ENCODE assay signal across 28 mouse cellular contexts in the genomic region with DNA sequence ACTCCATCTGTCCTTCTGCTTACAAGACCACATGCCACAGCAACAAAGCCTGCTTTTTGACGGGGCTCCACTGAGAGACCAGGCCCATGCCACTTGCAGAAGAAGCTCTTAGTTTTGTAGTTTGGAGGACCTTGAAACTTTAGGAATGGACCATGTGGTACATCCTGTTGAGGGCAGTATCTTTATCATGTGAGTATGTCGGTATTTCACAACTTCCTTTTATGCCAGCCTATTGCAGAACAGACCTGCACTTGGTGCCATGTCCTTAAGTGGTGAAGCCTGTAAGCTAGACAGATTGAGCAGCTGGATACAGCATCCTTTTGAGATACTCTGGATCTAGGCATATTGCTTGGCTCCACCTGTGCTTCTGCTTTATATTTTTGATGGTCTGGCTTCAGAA. TPM values are rescaled to one million over a fixed set of nuclear protein-coding genes. Genes with fewer than 3 reads are reported as not detected.
A peak's percentile ranks its signal among the peaks of the same experiment; 100 is the strongest.
DNase-seq lines count a peak whose midpoint lies in the region; ATAC-seq and TF ChIP-seq lines count a peak whose summit lies in the region.
"Had no signal": no experiment of that assay in that cellular context is flagged by ENCODE, and none has a peak within 500 bp of the region (broad histone marks: within the 10 kb centered on the region; RNA-seq: fewer than 3 reads in every experiment).

No protein-coding gene starts in this region.

- ATAC-seq in limb, embryonic 11.5 days (ENCODE audit: insufficient number of reproducible peaks, low FRiP score, low TSS enrichment, low read depth) = no peak
- peak; percentile 74 for ATAC-seq in megakaryocyte, adult 5-6 weeks (ENCODE audit: poor library complexity, severe bottlenecking)
- ATAC-seq in megakaryocyte-erythroid progenitor cell, adult 5-6 weeks (replicated peaks; ENCODE audit: low FRiP score, low TSS enrichment, poor library complexity, severe bottlenecking) = no peak
- ATAC-seq: forebrain, embryonic 13.5 days; forebrain, embryonic 16.5 days; hindbrain, postnatal 0 days; inflammation-experienced regulatory T-cells, adult 6 months; Patski had no signal

- TF ChIP-seq POLR2A in MEL (IDR thresholded peaks at IDR 0.05; ENCODE audit: control insufficient read depth in 1 of 2, insufficient read depth in 1 of 2, low read depth in 1 of 2, low read length in 2 of 2, poor library complexity in 1 of 2) = no peak

- no peak overlapping the region for H3K9ac ChIP-seq in limb, embryonic 11.5 days (ENCODE audit: low read length)
- no peak overlapping the region for H3K9ac ChIP-seq in MEL (ENCODE audit: control insufficient read depth, low read depth, low read length, poor library complexity, severe bottlenecking)
- H3K9ac ChIP-seq: forebrain, embryonic 13.5 days; heart, embryonic 13.5 days; hindbrain, embryonic 13.5 days had no signal

- H3K27me3 ChIP-seq in limb, embryonic 11.5 days (ENCODE audit: control insufficient read depth, insufficient read depth, low read length) = no peaks in the 10 kb centered on the region
- no peaks in the 10 kb centered on the region for H3K27me3 ChIP-seq in limb, embryonic 10.5 days (ENCODE audit: low read depth, poor library complexity, severe bottlenecking)
- no peaks in the 10 kb centered on the region for H3K27me3 ChIP-seq in MEL (ENCODE audit: control insufficient read depth in 1 of 2, insufficient read depth in 2 of 2, low read length in 2 of 2)
- H3K27me3 ChIP-seq: forebrain, embryonic 13.5 days; heart, embryonic 13.5 days; hindbrain, embryonic 13.5 days; Patski had no signal

- no peak overlapping the region for H3K4me3 ChIP-seq in limb, embryonic 11.5 days (ENCODE audit: low read depth, low read length)
- no peak overlapping the region for H3K4me3 ChIP-seq in limb, embryonic 10.5 days
- H3K4me3 ChIP-seq in MEL (ENCODE audit: control insufficient read depth in 1 of 2, insufficient read depth in 1 of 2, low read depth in 2 of 2, low read length in 2 of 2) = no peak overlapping the region
- H3K4me3 ChIP-seq: forebrain, embryonic 10.5 days; forebrain, embryonic 13.5 days; gastrocnemius, adult 2 months; heart, adult 2 months; heart, embryonic 10.5 days; heart, embryonic 13.5 days; hindbrain, embryonic 13.5 days had no signal

- no peak for TF ChIP-seq EP300 in MEL (IDR thresholded peaks at IDR 0.05; ENCODE audit: low read depth in 1 of 2, low read length in 2 of 2)

- no peak for TF ChIP-seq RAD21 in MEL (IDR thresholded peaks at IDR 0.05; ENCODE audit: low read depth, low read length)

- H3K79me2 ChIP-seq in MEL (ENCODE audit: control insufficient read depth, insufficient read depth, low read length, poor library complexity) = no peaks in the 10 kb centered on the region

- no peaks in the 10 kb centered on the region for H3K4me1 ChIP-seq in limb, embryonic 11.5 days (ENCODE audit: control insufficient read depth, insufficient read depth, low read length)
- H3K4me1 ChIP-seq in limb, embryonic 10.5 days = no peaks in the 10 kb centered on the region
- H3K4me1 ChIP-seq in MEL (ENCODE audit: control insufficient read depth in 1 of 2, insufficient read depth in 2 of 2, low read length in 2 of 2) = peaks cover 13 to 15% of the 10 kb centered on the region in 2 experiments
- H3K4me1 ChIP-seq: forebrain, embryonic 10.5 days; forebrain, embryonic 13.5 days; heart, embryonic 10.5 days; heart, embryonic 13.5 days; hindbrain, embryonic 13.5 days had no signal

- WGBS in limb, embryonic 11.5 days = 84% methylated on average over 2 of the region's 2 CpGs
- WGBS in limb, embryonic 10.5 days = 85% methylated on average over 2 of the region's 2 CpGs

- no peak for TF ChIP-seq CTCF in MEL (IDR thresholded peaks at IDR 0.05 in 2 of 3, conservative IDR thresholded peaks at IDR 0.05 in 1 of 3; ENCODE audit: control insufficient read depth in 1 of 3, insufficient read depth in 1 of 3, low read depth in 2 of 3, low read length in 3 of 3, poor library complexity in 1 of 3, severe bottlenecking in 1 of 3)

- no peak overlapping the region for H3K4me2 ChIP-seq in limb, embryonic 11.5 days (ENCODE audit: low read depth, severe bottlenecking)
- H3K4me2 ChIP-seq: forebrain, embryonic 13.5 days; heart, embryonic 13.5 days; hindbrain, embryonic 13.5 days had no signal

- H3K9me3 ChIP-seq in limb, embryonic 11.5 days (ENCODE audit: control insufficient read depth, low read length) = no peaks in the 10 kb centered on the region
- no peaks in the 10 kb centered on the region for H3K9me3 ChIP-seq in limb, embryonic 10.5 days (replicated peaks)
- H3K9me3 ChIP-seq in MEL (replicated peaks; ENCODE audit: insufficient read depth, low read length) = no peaks in the 10 kb centered on the region
- H3K9me3 ChIP-seq: forebrain, embryonic 10.5 days; forebrain, embryonic 13.5 days; heart, embryonic 10.5 days; heart, embryonic 13.5 days; hindbrain, embryonic 13.5 days had no signal

- no peak overlapping the region for H3K27ac ChIP-seq in limb, embryonic 11.5 days (replicated peaks; ENCODE audit: low read depth, low read length)
- H3K27ac ChIP-seq in limb, embryonic 10.5 days = no peak overlapping the region
- no peak overlapping the region for H3K27ac ChIP-seq in MEL (ENCODE audit: control insufficient read depth, low read depth, low read length)
- H3K27ac ChIP-seq: forebrain, embryonic 10.5 days; forebrain, embryonic 13.5 days; gastrocnemius, adult 2 months; heart, adult 2 months; heart, embryonic 10.5 days; heart, embryonic 13.5 days; hindbrain, embryonic 13.5 days; hindbrain, postnatal 0 days had no signal

- no peaks in the 10 kb centered on the region for H3K36me3 ChIP-seq in limb, embryonic 11.5 days (ENCODE audit: control insufficient read depth, insufficient read depth, low read length)
- no peaks in the 10 kb centered on the region for H3K36me3 ChIP-seq in limb, embryonic 10.5 days
- peaks cover 0 to 18% of the 10 kb centered on the region in 2 experiments; a peak in 2 of 4 replicates for H3K36me3 ChIP-seq in MEL (ENCODE audit: control insufficient read depth in 1 of 2, insufficient read depth in 2 of 2, low read length in 2 of 2)
- H3K36me3 ChIP-seq: heart, embryonic 10.5 days; heart, embryonic 13.5 days; hindbrain, embryonic 13.5 days had no signal

- peak; percentile 6 for DNase-seq in limb, embryonic 11.5 days (ENCODE audit: low spot score)
- no peak for DNase-seq in limb, embryonic 10.5 days (ENCODE audit: low spot score)
- DNase-seq in 416B (ENCODE audit: low read depth) (peak; percentile 73), MEL (ENCODE audit: low read depth, low spot score) (peak; percentile 44)
- DNase-seq in frontal cortex, adult 2 months (ENCODE audit: extremely low spot score in 1 of 2, low spot score in 1 of 2) = no peak
- DNase-seq in adrenal gland, adult 8-10 months = no peak
- DNase-seq: adrenal gland, postnatal 14 days; cerebellum, adult 11 months; cerebellum, adult 2 months; cerebellum, adult 9-11 months; cerebellum, postnatal 25 days; embryo, embryonic 11 days; gastrocnemius, adult 2 months; gastrocnemius, postnatal 14 days; heart, adult 2 months; heart, postnatal 14 days had no signal

TF ChIP-seq in MEL, 35 proteins besides CTCF, POLR2A, EP300 and RAD21:
- TF ChIP-seq JUND (IDR thresholded peaks at IDR 0.05; ENCODE audit: low read depth, low read length) (0 out of 2 replicates have a peak, but pooled peaks have one; percentile 10), ZMIZ1 (IDR thresholded peaks at IDR 0.05; ENCODE audit: low read depth, low read length) (no peak), POLR2AphosphoS5 (IDR thresholded peaks at IDR 0.05; ENCODE audit: borderline replicate concordance, low read depth, low read length) (no peak), MAX (IDR thresholded peaks at IDR 0.05; ENCODE audit: low read length) (peak; percentile 63; the same call in 1 of the 2 replicates), GABPA (IDR thresholded peaks at IDR 0.05; ENCODE audit: low read depth, low read length) (no peak), TBP (IDR thresholded peaks at IDR 0.05; ENCODE audit: low read depth, low read length) (no peak), RCOR1 (IDR thresholded peaks at IDR 0.05; ENCODE audit: low read depth, low read length) (0 out of 2 replicates have a peak, but pooled peaks have one; percentile 12)
TF ChIP-seq in MEL: peak in this region for 3.

RNA-seq across cellular contexts. Expression of gene Ptprn2, which starts 12.3 kb away (rescaled TPM):
- polyA plus RNA-seq in limb, embryonic 11.5 days (2014; fragmentation: Nextera tagmentation; extraction: Ambion mirVana) = 0.11 TPM in 1 of 2 replicates, not detected in the other
- 0.09 and 0.16 TPM in 2 replicates for polyA plus RNA-seq in limb, embryonic 10.5 days (2016; fragmentation: Nextera tagmentation; extraction: Ambion mirVana)
- total RNA-seq in MEL (2012; rRNA removed) = not detected in 2 replicates
- not detected for polyA plus RNA-seq in MEL (2012; ENCODE audit: insufficient read depth in 1 of 2, insufficient read length in 2 of 2, low read depth in 1 of 2, low replicate concordance in 2 of 2, missing spikeins in 1 of 2)
- not detected in 2 replicates for total RNA-seq in megakaryocyte, adult 5-6 weeks (2015)
- not detected in 2 replicates for total RNA-seq in megakaryocyte, adult 5-6 weeks (2017)
- not detected in 2 replicates for total RNA-seq in megakaryocyte-erythroid progenitor cell, adult 5-6 weeks (2014; fragmentation: Nextera tagmentation)
- not detected in 2 replicates for total RNA-seq in megakaryocyte-erythroid progenitor cell, adult 5-6 weeks (2017)
- polyA plus RNA-seq in frontal cortex, adult 2 months (2012; rRNA removed) = 129 and 146 TPM in 2 replicates
- total RNA-seq in adrenal gland, adult 8-10 months (2022) = 10 to 100 TPM; 24.1 to 40.1 (median 28.9) TPM
- total RNA-seq: gastrocnemius, adult 2 months; gastrocnemius, postnatal 14 days; hematopoietic stem cell, adult 5-6 weeks had no signal
- polyA plus RNA-seq: Patski had no signal

Comparison
In these comparisons a context has a peak if more than half of its experiments do, and no peak if none do; other contexts are left out.
1. DNase-seq: peak in limb, embryonic 11.5 days (single experiment), 416B (single experiment) and MEL (single experiment); none in limb, embryonic 10.5 days (single experiment), frontal cortex, adult 2 months (0 of 2) and adrenal gland, adult 8-10 months (single experiment).
2. RNA of gene Ptprn2, which starts 12.3 kb away (total RNA-seq): 24.1 to 40.1 TPM in adrenal gland, adult 8-10 months; not detected in megakaryocyte-erythroid progenitor cell, adult 5-6 weeks, not detected in MEL and not detected in megakaryocyte, adult 5-6 weeks; every median in the first group is over 10 times any median in the second.